Mouse (Mus musculus): Measurements from ENCODE around the gene Adamtsl4. TPM values are rescaled to one million over a fixed set of nuclear protein-coding genes. Genes with fewer than 3 reads are reported as not detected.

Adamtsl4 gene
- polyA plus RNA-seq, 1 experiment = 4.1 TPM

DNA sequence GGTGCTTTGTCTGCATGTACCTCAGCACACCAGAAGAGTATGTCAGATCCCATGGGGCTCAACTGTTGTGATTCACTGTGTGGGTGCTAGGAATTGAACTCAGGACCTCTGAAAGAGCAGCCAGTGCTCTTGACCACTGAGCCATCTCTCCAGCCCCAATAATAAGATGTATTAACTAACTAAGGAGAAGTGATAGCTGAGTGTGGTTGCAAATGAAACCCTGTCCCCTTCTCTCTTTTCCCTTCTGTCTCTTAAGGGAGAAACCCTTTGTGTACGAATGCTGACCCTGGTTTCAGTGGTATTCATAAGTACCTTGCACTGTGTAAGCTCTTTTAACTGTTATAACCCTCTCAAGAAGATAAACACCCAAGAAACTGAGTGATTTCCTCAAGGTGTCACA is 28.4 kb upstream of the Adamtsl4 start:
- no peak overlapping the region for H3K27ac ChIP-seq (ENCODE audit: control insufficient read depth, insufficient read depth, low read length)
- no peak overlapping the region for H3K4me3 ChIP-seq (ENCODE audit: control insufficient read depth, insufficient read depth, low read length)
- H3K4me1 ChIP-seq (replicated peaks; ENCODE audit: control insufficient read depth, insufficient read depth, low read length) = peaks cover 12% of the 10 kb centered on the region
- DNase-seq = no peak
- no peaks in the 10 kb centered on the region for H3K27me3 ChIP-seq (ENCODE audit: control insufficient read depth, insufficient read depth, low read length)
- H3K36me3 ChIP-seq (ENCODE audit: control insufficient read depth, insufficient read depth, low read length) = no peaks in the 10 kb centered on the region
- no peak for TF ChIP-seq POLR2A (IDR thresholded peaks at IDR 0.05; ENCODE audit: control insufficient read depth, extremely low read depth, insufficient read depth, low read length, poor library complexity)
- no peak for TF ChIP-seq CTCF (IDR thresholded peaks at IDR 0.05; ENCODE audit: borderline replicate concordance, control insufficient read depth, extremely low read depth, insufficient read depth, low read length, poor library complexity)
- WGBS = 88% methylated on average over 1 of the region's 1 CpGs

DNA sequence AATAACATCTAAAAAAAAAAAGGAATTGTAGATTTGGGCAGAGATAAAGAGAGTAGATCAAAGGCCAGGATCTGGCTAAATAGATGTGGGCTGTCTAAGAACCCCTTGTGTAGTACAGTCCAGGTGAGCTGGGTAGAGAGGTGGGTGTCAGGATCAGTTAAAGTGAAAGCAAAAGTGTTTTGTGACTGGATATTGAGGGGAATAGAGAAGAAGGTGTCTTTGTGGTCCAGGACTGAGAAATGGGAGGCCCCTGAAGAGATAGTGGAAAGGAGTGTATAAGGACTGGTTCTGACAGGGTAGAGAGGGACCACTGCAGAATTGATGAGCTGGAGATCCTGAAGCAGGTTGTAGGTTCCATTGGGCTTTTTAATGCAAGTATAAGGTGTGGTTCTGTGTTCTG is 22.2 kb upstream of the Adamtsl4 start:
- TF ChIP-seq CTCF (IDR thresholded peaks at IDR 0.05; ENCODE audit: borderline replicate concordance, control insufficient read depth, extremely low read depth, insufficient read depth, low read length, poor library complexity) (no peak), POLR2A (IDR thresholded peaks at IDR 0.05; ENCODE audit: control insufficient read depth, extremely low read depth, insufficient read depth, low read length, poor library complexity) (no peak)
- DNase-seq = no peak
- Histone ChIP-seq H3K36me3 (ENCODE audit: control insufficient read depth, insufficient read depth, low read length) (no peaks in the 10 kb centered on the region), H3K27me3 (ENCODE audit: control insufficient read depth, insufficient read depth, low read length) (no peaks in the 10 kb centered on the region), H3K4me3 (ENCODE audit: control insufficient read depth, insufficient read depth, low read length) (no peak overlapping the region), H3K4me1 (replicated peaks; ENCODE audit: control insufficient read depth, insufficient read depth, low read length) (peaks cover 19% of the 10 kb centered on the region), H3K27ac (ENCODE audit: control insufficient read depth, insufficient read depth, low read length) (no peak overlapping the region)

DNA sequence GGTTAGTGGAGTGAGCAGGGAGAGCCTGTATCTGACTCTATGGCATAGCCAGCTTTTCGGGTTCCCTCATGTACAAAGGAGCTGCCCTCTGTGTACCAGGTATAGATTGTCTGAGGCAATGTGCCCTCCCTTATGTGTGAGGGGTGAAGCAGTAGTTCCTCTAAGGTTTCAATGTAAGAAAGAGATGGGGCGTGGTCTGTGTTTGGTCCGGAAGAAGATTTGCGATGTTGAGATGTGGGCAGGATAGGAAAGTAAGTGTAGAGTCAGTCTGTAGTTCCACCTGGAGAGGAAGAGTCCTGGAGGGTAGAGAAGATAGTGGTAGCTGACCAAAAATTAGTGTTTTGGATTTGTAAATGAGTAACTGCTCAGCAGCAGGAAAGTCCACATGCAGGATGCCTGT is 21.3 kb upstream of the Adamtsl4 start:
- DNase-seq = no peak
- TF ChIP-seq CTCF (IDR thresholded peaks at IDR 0.05; ENCODE audit: borderline replicate concordance, control insufficient read depth, extremely low read depth, insufficient read depth, low read length, poor library complexity) (no peak), POLR2A (IDR thresholded peaks at IDR 0.05; ENCODE audit: control insufficient read depth, extremely low read depth, insufficient read depth, low read length, poor library complexity) (no peak)
- Histone ChIP-seq H3K27me3 (ENCODE audit: control insufficient read depth, insufficient read depth, low read length) (no peaks in the 10 kb centered on the region), H3K27ac (ENCODE audit: control insufficient read depth, insufficient read depth, low read length) (no peak overlapping the region), H3K36me3 (ENCODE audit: control insufficient read depth, insufficient read depth, low read length) (no peaks in the 10 kb centered on the region), H3K4me3 (ENCODE audit: control insufficient read depth, insufficient read depth, low read length) (no peak overlapping the region), H3K4me1 (replicated peaks; ENCODE audit: control insufficient read depth, insufficient read depth, low read length) (peaks cover 19% of the 10 kb centered on the region)
- WGBS = 40% methylated on average over 4 of the region's 4 CpGs

DNA sequence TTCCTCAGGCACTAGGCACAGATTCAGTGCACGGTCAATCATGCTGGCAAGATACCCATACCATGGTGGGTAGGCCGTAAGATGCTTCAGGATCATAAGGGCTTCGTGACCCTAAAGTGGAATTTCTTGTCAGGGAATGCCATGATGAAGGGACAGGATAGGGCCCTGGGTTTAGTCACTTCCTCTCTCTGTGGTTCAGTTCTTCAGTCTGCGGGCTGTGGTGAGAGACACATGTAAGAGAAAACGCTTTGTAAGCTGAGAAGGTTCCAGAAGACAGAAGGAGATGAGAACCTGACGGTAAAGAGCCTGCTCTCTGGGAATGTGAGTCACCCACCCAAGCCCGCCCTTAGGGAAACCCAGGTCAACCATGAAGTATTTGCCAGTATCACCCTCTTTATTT is 19.8 kb upstream of the Adamtsl4 start:
- no peaks in the 10 kb centered on the region for H3K36me3 ChIP-seq (ENCODE audit: control insufficient read depth, insufficient read depth, low read length)
- H3K27ac ChIP-seq (ENCODE audit: control insufficient read depth, insufficient read depth, low read length) = no peak overlapping the region
- H3K27me3 ChIP-seq (ENCODE audit: control insufficient read depth, insufficient read depth, low read length) = no peaks in the 10 kb centered on the region
- WGBS = 23% methylated on average over 7 of the region's 7 CpGs
- H3K4me3 ChIP-seq (ENCODE audit: control insufficient read depth, insufficient read depth, low read length) = no peak overlapping the region
- TF ChIP-seq CTCF (IDR thresholded peaks at IDR 0.05; ENCODE audit: borderline replicate concordance, control insufficient read depth, extremely low read depth, insufficient read depth, low read length, poor library complexity) (no peak), POLR2A (IDR thresholded peaks at IDR 0.05; ENCODE audit: control insufficient read depth, extremely low read depth, insufficient read depth, low read length, poor library complexity) (no peak)
- peak; percentile 49 for DNase-seq
- H3K4me1 ChIP-seq (replicated peaks; ENCODE audit: control insufficient read depth, insufficient read depth, low read length) = peaks cover 19% of the 10 kb centered on the region

DNA sequence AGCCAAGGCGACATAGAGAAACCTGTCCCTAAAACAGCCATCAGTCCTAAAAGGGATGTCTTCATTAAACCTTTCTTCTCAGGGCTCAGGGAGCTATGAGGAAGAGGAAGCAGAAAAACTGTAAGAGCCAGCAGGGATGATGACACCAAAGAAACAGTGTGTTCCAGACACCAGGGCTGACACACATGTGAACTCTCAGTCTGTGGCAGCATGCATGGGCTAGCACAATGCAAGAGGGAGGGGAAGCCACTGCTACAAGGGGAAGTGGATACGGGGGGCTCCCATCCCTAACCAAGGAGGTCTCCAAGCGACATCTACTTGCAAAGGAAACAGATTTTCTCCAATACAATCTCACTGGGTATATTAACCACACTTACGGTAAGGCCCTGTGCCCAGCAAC is 18.6 kb upstream of the Adamtsl4 start:
- H3K36me3 ChIP-seq (ENCODE audit: control insufficient read depth, insufficient read depth, low read length) = no peaks in the 10 kb centered on the region
- 64% methylated on average over 4 of the region's 4 CpGs for WGBS
- peaks cover 19% of the 10 kb centered on the region for H3K4me1 ChIP-seq (replicated peaks; ENCODE audit: control insufficient read depth, insufficient read depth, low read length)
- no peak for DNase-seq
- TF ChIP-seq CTCF (IDR thresholded peaks at IDR 0.05; ENCODE audit: borderline replicate concordance, control insufficient read depth, extremely low read depth, insufficient read depth, low read length, poor library complexity) = no peak
- no peak for TF ChIP-seq POLR2A (IDR thresholded peaks at IDR 0.05; ENCODE audit: control insufficient read depth, extremely low read depth, insufficient read depth, low read length, poor library complexity)
- H3K27me3 ChIP-seq (ENCODE audit: control insufficient read depth, insufficient read depth, low read length) = no peaks in the 10 kb centered on the region
- no peak overlapping the region for H3K4me3 ChIP-seq (ENCODE audit: control insufficient read depth, insufficient read depth, low read length)
- no peak overlapping the region for H3K27ac ChIP-seq (ENCODE audit: control insufficient read depth, insufficient read depth, low read length)

DNA sequence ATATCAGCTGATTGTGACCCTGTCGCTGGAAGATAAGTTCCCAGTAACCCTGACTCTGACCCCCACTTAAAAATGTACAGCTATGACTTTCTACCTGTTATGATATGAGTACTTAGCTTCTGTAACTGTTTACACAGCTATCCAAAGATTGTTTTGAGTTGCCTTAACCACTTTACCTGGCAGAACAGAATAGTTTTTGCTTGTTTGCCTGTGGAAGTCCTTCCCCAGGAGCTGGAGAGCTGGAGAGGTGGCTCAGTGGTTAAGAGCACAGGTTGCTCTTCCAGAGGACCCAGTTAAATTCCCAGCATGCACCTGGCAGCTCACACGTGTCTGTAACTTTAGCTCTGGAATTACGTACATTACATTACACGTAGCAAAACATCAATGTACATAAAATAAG is 16.9 kb upstream of the Adamtsl4 start:
- Histone ChIP-seq H3K36me3 (ENCODE audit: control insufficient read depth, insufficient read depth, low read length) (no peaks in the 10 kb centered on the region), H3K27ac (ENCODE audit: control insufficient read depth, insufficient read depth, low read length) (no peak overlapping the region), H3K4me3 (ENCODE audit: control insufficient read depth, insufficient read depth, low read length) (no peak overlapping the region), H3K27me3 (ENCODE audit: control insufficient read depth, insufficient read depth, low read length) (no peaks in the 10 kb centered on the region), H3K4me1 (replicated peaks; ENCODE audit: control insufficient read depth, insufficient read depth, low read length) (peaks cover 15% of the 10 kb centered on the region)
- no peak for DNase-seq
- WGBS = 96% methylated on average over 4 of the region's 4 CpGs
- no peak for TF ChIP-seq CTCF (IDR thresholded peaks at IDR 0.05; ENCODE audit: borderline replicate concordance, control insufficient read depth, extremely low read depth, insufficient read depth, low read length, poor library complexity)
- no peak for TF ChIP-seq POLR2A (IDR thresholded peaks at IDR 0.05; ENCODE audit: control insufficient read depth, extremely low read depth, insufficient read depth, low read length, poor library complexity)

DNA sequence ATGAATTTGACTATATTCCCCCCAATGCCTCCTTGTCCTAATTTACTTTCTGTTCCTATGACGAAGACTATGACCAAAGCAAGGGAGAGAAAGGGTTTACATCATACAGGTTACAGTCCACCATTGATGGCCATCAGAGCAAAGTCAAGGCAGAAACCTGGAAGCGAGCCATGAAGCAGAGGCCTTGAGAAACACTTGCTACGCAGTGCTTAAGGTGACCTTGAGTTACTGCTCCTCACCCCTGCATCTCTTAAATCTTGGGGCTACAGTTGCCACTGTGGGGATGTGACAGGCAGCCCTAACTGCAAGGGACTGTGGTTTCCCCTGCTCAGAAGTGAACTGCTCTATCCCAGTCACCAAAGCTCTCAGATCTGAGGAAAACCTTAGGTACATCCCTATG is 15.6 kb upstream of the Adamtsl4 start:
- Histone ChIP-seq H3K4me3 (ENCODE audit: control insufficient read depth, insufficient read depth, low read length) (no peak overlapping the region), H3K27me3 (ENCODE audit: control insufficient read depth, insufficient read depth, low read length) (no peaks in the 10 kb centered on the region), H3K27ac (ENCODE audit: control insufficient read depth, insufficient read depth, low read length) (no peak overlapping the region), H3K36me3 (ENCODE audit: control insufficient read depth, insufficient read depth, low read length) (no peaks in the 10 kb centered on the region), H3K4me1 (replicated peaks; ENCODE audit: control insufficient read depth, insufficient read depth, low read length) (peaks cover 9% of the 10 kb centered on the region)
- DNase-seq = no peak
- TF ChIP-seq CTCF (IDR thresholded peaks at IDR 0.05; ENCODE audit: borderline replicate concordance, control insufficient read depth, extremely low read depth, insufficient read depth, low read length, poor library complexity) (no peak), POLR2A (IDR thresholded peaks at IDR 0.05; ENCODE audit: control insufficient read depth, extremely low read depth, insufficient read depth, low read length, poor library complexity) (no peak)
- WGBS = 92% methylated on average over 3 of the region's 3 CpGs

Data from thymus, adult 2 months (tissue).